Mouse (Mus musculus): ENCODE measurements around the gene Psme1. TPM values are rescaled to one million over a fixed set of nuclear protein-coding genes. Genes with fewer than 3 reads are reported as not detected.

The Psme1 gene
- polyA plus RNA-seq (2014; fragmentation: Nextera tagmentation; extraction: Ambion mirVana) = 112 and 123 TPM in 2 replicates

DNA sequence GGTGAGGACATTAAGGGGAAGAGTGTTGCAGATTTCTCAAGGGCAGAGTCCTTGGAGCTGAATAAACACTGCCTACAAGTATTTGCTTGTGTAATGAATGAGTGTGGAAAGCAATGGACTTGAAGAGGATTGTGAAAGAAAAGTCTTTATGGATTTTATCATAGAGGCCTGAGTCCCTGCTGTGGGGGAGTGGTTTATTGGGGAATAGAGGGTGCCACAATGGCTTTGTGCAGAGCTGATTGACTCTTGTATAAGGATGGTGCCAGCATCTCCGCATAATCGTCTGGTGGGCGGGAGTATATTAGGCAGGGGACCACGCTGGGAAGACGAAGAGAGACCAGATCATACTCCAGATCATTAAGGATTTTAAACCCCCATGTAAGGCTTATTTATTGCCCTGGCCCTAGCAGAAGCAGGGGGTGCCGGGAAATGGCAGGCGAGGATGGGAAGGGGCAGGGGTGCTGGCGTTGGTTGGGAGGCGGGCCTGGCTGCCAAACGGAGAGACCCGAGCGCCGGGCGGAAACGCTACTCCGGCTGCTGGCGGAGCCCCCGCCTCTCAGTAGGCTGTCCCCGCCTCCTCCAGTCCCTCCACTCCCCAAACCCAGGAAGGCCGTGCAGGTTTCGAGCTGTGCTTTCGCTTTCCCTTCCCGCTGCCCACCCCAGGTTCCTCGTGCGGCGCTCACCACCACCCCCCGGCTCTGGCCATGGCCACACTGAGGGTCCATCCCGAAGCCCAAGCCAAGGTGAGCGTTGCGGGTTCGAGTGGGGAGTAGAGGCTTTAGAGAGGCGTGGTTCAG is at the start of gene Psme1:
Gene Psme1, plus strand, starts transcription at position 253 of the 797 bp plus-strand sequence.
- Histone ChIP-seq H3K4me3 (ENCODE audit: low read depth, low read length) (peak within 1 kb of the TSS; percentile 68), H3K4me2 (ENCODE audit: low read depth) (peak within 1 kb of the TSS; percentile 89), H3K27me3 (ENCODE audit: control insufficient read depth, insufficient read depth, low read length) (no peaks in the 10 kb centered on the region), H3K9me3 (ENCODE audit: control insufficient read depth, low read length) (no peaks in the 10 kb centered on the region), H3K27ac (ENCODE audit: low read depth, low read length) (peak within 1 kb of the TSS; percentile 36), H3K9ac (ENCODE audit: low read length) (peak within 1 kb of the TSS; percentile 88), H3K4me1 (ENCODE audit: control insufficient read depth, insufficient read depth, low read length) (peaks cover 8% of the 10 kb centered on the region; the same call in 1 of the 2 replicates), H3K36me3 (ENCODE audit: control insufficient read depth, insufficient read depth, low read length) (no peaks in the 10 kb centered on the region)
- ATAC-seq (ENCODE audit: insufficient read depth, low FRiP score, low TSS enrichment) (peak; percentile 84), DNase-seq (ENCODE audit: low spot score) (peak; percentile 85)
- under 1% methylated on average over 25 of the region's 32 CpGs for WGBS

DNA sequence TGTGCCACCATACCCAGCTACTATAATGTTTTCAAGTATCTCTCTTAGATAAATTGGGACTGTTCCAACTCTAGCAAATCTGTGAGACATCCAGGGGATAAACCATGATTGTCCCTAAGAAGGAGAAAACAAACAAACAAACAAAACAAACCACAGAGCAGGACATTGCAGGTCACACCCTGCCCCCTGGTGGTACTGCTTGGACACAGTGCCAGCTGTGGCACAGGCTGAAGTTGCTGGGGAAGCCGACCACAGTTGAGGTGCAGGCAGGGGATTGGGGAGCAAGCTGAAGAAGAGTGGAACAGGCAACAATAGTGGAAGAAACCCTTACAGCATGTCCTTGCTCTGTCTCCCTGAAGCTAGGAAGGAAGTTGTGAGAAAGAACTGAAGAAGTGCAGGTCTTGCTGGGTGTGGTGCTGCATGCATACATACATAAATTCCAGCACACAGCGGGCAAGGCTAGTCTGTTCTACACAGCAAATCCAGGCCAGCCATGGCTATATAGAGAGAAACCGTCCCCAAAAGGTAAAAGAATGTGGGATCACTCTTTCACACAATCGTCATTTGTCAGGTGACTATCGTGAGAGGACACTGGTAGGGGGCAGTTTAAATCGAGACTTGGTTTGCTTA is 41.7 kb upstream of the Psme1 start:
- H3K27ac ChIP-seq (ENCODE audit: low read depth, low read length) = no peak overlapping the region
- WGBS = 51% methylated on average over 6 of the region's 6 CpGs
- peak; percentile 42 for DNase-seq (ENCODE audit: low spot score)

DNA sequence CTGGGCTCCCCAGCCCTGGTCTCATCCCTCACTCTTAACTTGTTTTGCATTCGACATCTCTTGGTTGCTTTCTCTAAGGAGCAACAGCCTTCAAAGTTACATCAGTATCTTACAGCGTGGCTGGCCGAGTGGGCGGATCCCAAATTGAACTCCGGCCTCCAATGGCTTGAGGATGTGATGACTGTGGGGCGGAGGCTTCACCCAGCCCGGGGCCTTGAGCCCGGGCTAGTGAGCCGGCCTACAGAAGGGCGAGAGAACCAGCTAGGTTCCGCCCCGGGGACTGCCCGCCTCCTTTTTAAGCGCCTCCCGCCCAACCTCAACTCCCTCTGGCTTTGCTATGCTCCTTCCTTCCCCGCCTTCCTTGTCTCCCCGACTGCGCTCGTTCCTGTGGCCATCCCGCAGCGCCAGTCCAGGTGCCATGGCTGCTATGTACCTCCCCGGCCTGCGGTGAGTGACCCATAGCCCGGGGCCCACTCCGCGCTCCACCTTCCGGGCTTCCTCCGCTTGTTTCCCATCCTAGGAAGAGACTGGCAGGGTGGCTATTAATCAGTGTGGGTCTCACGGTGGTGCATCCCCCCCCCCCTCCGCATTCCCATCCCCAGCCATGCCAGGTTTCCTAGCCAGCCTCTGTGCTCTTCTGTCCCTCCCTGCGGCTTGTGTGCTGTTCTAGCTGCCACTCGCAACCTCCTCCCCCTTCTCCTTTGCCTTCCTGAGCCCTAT is 37.7 kb upstream of the Psme1 start, which contains the start of gene Pck2:
Gene Pck2, plus strand, starts transcription at position 200 of the 720 bp plus-strand sequence.
- H3K36me3 ChIP-seq (ENCODE audit: control insufficient read depth, insufficient read depth, low read length) = no peaks in the 10 kb centered on the region
- peak within 1 kb of the TSS; percentile 77 for H3K9ac ChIP-seq (ENCODE audit: low read length)
- H3K9me3 ChIP-seq (ENCODE audit: control insufficient read depth, low read length) = no peaks in the 10 kb centered on the region
- H3K27ac ChIP-seq (ENCODE audit: low read depth, low read length) = no peak within 1 kb of the TSS
- H3K4me2 ChIP-seq (ENCODE audit: low read depth) = peak within 1 kb of the TSS; percentile 81
- H3K4me3 ChIP-seq (ENCODE audit: low read depth, low read length) = peak within 1 kb of the TSS; percentile 55
- DNase-seq (ENCODE audit: low spot score) = peak; percentile 80
- H3K27me3 ChIP-seq (ENCODE audit: control insufficient read depth, insufficient read depth, low read length) = no peaks in the 10 kb centered on the region
- 0 out of 2 replicates have a peak, but pooled peaks cover 6% of the 10 kb centered on the region for H3K4me1 ChIP-seq (ENCODE audit: control insufficient read depth, insufficient read depth, low read length)
- under 1% methylated on average over 32 of the region's 32 CpGs for WGBS
- ATAC-seq (ENCODE audit: insufficient read depth, low FRiP score, low TSS enrichment) = peak; percentile 79

More for the DNA sequence above, 41.7 kb upstream of the Psme1 start:
- H3K9me3 ChIP-seq (ENCODE audit: control insufficient read depth, low read length) = no peaks in the 10 kb centered on the region
- no peak overlapping the region for H3K9ac ChIP-seq (ENCODE audit: low read length)
- no peak for ATAC-seq (ENCODE audit: insufficient read depth, low FRiP score, low TSS enrichment)
- H3K27me3 ChIP-seq (ENCODE audit: control insufficient read depth, insufficient read depth, low read length) = no peaks in the 10 kb centered on the region
- H3K4me2 ChIP-seq (ENCODE audit: low read depth) = no peak overlapping the region
- H3K4me3 ChIP-seq (ENCODE audit: low read depth, low read length) = no peak overlapping the region
- 0 out of 2 replicates have a peak, but pooled peaks cover 5% of the 10 kb centered on the region for H3K4me1 ChIP-seq (ENCODE audit: control insufficient read depth, insufficient read depth, low read length)
- H3K36me3 ChIP-seq (ENCODE audit: control insufficient read depth, insufficient read depth, low read length) = no peaks in the 10 kb centered on the region

DNA sequence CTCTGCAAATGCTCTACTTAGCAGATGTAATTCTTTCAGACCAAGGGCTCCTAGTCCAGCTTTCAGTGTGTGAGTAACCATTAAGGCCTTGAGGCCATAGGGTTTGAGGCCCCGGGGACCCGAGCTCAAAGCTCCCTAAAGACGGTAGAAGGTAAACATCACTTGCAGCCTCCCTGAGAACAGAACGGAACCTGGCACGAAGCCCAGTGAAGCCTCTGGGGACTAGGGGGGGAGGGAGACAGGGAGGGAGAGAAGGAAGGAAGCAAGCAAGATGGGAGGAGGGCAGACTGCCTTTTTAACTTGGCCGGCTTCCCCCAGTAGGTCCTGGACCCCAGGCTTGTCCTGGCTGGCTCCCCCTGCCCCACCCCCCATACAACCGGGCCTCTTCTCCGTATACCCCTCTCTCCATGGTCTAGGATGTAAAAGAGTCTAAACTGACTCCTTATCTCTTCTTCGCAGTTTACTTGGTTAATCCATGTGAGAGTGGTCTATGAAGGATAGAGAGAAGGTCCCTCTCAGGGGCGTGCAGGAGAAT is 37.1 kb upstream of the Psme1 start:
- H3K36me3 ChIP-seq (ENCODE audit: control insufficient read depth, insufficient read depth, low read length) = no peaks in the 10 kb centered on the region
- no peak overlapping the region for H3K27ac ChIP-seq (ENCODE audit: low read depth, low read length)
- no peaks in the 10 kb centered on the region for H3K27me3 ChIP-seq (ENCODE audit: control insufficient read depth, insufficient read depth, low read length)
- H3K9me3 ChIP-seq (ENCODE audit: control insufficient read depth, low read length) = no peaks in the 10 kb centered on the region
- peak overlapping the region; percentile 55 for H3K4me3 ChIP-seq (ENCODE audit: low read depth, low read length)
- WGBS = 9% methylated on average over 10 of the region's 10 CpGs
- 0 out of 2 replicates have a peak, but pooled peaks cover 6% of the 10 kb centered on the region for H3K4me1 ChIP-seq (ENCODE audit: control insufficient read depth, insufficient read depth, low read length)
- ATAC-seq (ENCODE audit: insufficient read depth, low FRiP score, low TSS enrichment) (peak; percentile 55; the same call in 1 of the 2 replicates), DNase-seq (ENCODE audit: low spot score) (peak; percentile 75)
- peak overlapping the region; percentile 77 for H3K9ac ChIP-seq (ENCODE audit: low read length)
- peak overlapping the region; percentile 81 for H3K4me2 ChIP-seq (ENCODE audit: low read depth)

DNA sequence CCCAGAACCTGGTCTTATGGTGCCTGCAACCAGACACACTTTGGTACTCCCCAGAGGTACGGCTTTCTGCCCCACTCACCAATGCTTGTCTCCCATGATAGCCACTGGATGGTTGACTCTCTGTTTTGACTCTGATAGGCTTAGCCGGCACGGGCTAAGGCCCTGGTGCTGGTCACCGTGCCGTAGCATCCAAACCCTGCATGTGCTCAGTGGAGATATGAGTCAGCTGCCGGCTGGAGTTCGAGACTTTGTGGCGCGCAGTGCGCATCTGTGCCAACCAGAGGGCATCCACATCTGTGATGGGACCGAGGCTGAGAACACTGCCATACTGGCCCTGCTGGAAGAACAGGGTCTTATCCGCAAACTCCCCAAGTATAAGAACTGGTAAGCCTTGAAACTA is 35.7 kb upstream of the Psme1 start:
- 97% methylated on average over 12 of the region's 12 CpGs for WGBS

DNA sequence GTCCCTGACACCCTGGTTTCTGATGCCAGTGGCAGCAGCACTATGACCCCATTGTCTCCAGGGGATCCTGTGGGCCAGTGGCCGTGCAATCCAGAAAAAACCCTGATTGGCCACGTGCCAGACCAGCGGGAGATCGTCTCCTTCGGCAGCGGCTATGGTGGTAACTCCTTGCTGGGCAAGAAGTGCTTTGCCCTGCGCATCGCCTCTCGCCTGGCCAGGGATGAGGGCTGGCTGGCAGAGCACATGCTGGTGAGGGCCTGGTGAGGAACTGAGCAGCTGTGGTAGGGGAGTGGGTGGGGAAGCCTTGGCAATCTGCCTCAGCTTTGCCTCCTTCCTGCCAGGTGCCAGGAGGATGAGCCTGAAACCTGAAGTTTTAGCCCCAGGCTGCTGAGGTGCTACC is 33.6 kb upstream of the Psme1 start:
- ATAC-seq (ENCODE audit: insufficient read depth, low FRiP score, low TSS enrichment) (no peak), DNase-seq (ENCODE audit: low spot score) (no peak)
- Histone ChIP-seq H3K4me3 (ENCODE audit: low read depth, low read length) (no peak overlapping the region), H3K9ac (ENCODE audit: low read length) (no peak overlapping the region), H3K36me3 (ENCODE audit: control insufficient read depth, insufficient read depth, low read length) (no peaks in the 10 kb centered on the region), H3K4me2 (ENCODE audit: low read depth) (no peak overlapping the region), H3K27me3 (ENCODE audit: control insufficient read depth, insufficient read depth, low read length) (no peaks in the 10 kb centered on the region), H3K9me3 (ENCODE audit: control insufficient read depth, low read length) (no peaks in the 10 kb centered on the region), H3K27ac (ENCODE audit: low read depth, low read length) (no peak overlapping the region), H3K4me1 (ENCODE audit: control insufficient read depth, insufficient read depth, low read length) (0 out of 2 replicates have a peak, but pooled peaks cover 6% of the 10 kb centered on the region)
- 90% methylated on average over 9 of the region's 9 CpGs for WGBS

More for the DNA sequence above, 35.7 kb upstream of the Psme1 start:
- DNase-seq (ENCODE audit: low spot score) (no peak), ATAC-seq (ENCODE audit: insufficient read depth, low FRiP score, low TSS enrichment) (no peak)
- H3K4me1 ChIP-seq (ENCODE audit: control insufficient read depth, insufficient read depth, low read length) = 0 out of 2 replicates have a peak, but pooled peaks cover 6% of the 10 kb centered on the region
- H3K27me3 ChIP-seq (ENCODE audit: control insufficient read depth, insufficient read depth, low read length) = no peaks in the 10 kb centered on the region
- no peak overlapping the region for H3K4me3 ChIP-seq (ENCODE audit: low read depth, low read length)
- H3K36me3 ChIP-seq (ENCODE audit: control insufficient read depth, insufficient read depth, low read length) = no peaks in the 10 kb centered on the region
- H3K4me2 ChIP-seq (ENCODE audit: low read depth) = no peak overlapping the region
- no peak overlapping the region for H3K9ac ChIP-seq (ENCODE audit: low read length)
- no peaks in the 10 kb centered on the region for H3K9me3 ChIP-seq (ENCODE audit: control insufficient read depth, low read length)
- no peak overlapping the region for H3K27ac ChIP-seq (ENCODE audit: low read depth, low read length)

DNA sequence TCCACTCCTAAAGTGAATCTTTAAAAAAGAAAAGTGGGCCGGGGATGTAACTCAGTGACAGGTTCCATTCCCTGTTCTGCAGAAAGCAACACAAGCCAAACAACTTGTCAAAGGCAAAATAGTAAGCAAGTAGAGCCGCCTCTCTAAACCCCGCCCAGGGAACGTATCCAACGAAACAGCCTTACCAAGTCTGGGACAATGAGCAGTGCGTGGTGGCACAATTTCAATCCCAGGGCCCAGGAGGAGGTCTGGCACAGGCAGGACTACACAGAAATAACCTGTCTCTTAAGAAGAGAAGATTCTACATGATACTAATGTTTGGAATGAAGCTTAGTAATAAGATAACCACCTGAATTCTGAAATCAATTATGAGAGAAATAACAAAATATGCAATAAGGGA is 27.7 kb upstream of the Psme1 start:
- Histone ChIP-seq H3K36me3 (ENCODE audit: control insufficient read depth, insufficient read depth, low read length) (no peaks in the 10 kb centered on the region), H3K27me3 (ENCODE audit: control insufficient read depth, insufficient read depth, low read length) (no peaks in the 10 kb centered on the region), H3K4me1 (ENCODE audit: control insufficient read depth, insufficient read depth, low read length) (no peaks in the 10 kb centered on the region), H3K4me3 (ENCODE audit: low read depth, low read length) (no peak overlapping the region), H3K9ac (ENCODE audit: low read length) (no peak overlapping the region), H3K9me3 (ENCODE audit: control insufficient read depth, low read length) (no peaks in the 10 kb centered on the region), H3K27ac (ENCODE audit: low read depth, low read length) (no peak overlapping the region), H3K4me2 (ENCODE audit: low read depth) (no peak overlapping the region)
- ATAC-seq (ENCODE audit: insufficient read depth, low FRiP score, low TSS enrichment) (no peak), DNase-seq (ENCODE audit: low spot score) (no peak)
- 86% methylated on average over 6 of the region's 6 CpGs for WGBS

DNA sequence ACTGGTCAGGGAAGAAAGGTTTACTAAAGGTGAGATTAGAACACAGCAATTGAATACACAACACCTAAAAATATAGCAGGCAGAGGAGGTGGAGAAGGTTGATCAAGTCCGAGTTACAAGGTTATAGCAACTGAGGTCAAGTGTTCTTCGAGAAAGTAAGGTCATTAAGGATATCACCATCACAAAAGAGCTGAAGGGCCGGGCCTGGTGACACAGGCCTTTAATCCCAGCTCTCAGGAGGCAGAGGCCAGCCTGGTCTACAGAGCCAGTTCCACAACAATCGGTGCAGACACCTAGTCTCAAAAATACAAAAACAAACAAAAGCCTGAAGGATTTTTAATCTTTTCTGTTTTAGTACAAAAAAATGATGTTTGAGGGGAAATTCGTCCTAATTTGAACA is 26.6 kb upstream of the Psme1 start:
- Histone ChIP-seq H3K4me1 (ENCODE audit: control insufficient read depth, insufficient read depth, low read length) (no peaks in the 10 kb centered on the region), H3K27ac (ENCODE audit: low read depth, low read length) (no peak overlapping the region), H3K27me3 (ENCODE audit: control insufficient read depth, insufficient read depth, low read length) (no peaks in the 10 kb centered on the region), H3K4me2 (ENCODE audit: low read depth) (no peak overlapping the region), H3K9ac (ENCODE audit: low read length) (no peak overlapping the region), H3K36me3 (ENCODE audit: control insufficient read depth, insufficient read depth, low read length) (no peaks in the 10 kb centered on the region), H3K4me3 (ENCODE audit: low read depth, low read length) (no peak overlapping the region), H3K9me3 (ENCODE audit: control insufficient read depth, low read length) (no peaks in the 10 kb centered on the region)
- WGBS = 59% methylated on average over 5 of the region's 5 CpGs
- no peak for ATAC-seq (ENCODE audit: insufficient read depth, low FRiP score, low TSS enrichment)
- no peak for DNase-seq (ENCODE audit: low spot score)
